In the genomic region with DNA sequence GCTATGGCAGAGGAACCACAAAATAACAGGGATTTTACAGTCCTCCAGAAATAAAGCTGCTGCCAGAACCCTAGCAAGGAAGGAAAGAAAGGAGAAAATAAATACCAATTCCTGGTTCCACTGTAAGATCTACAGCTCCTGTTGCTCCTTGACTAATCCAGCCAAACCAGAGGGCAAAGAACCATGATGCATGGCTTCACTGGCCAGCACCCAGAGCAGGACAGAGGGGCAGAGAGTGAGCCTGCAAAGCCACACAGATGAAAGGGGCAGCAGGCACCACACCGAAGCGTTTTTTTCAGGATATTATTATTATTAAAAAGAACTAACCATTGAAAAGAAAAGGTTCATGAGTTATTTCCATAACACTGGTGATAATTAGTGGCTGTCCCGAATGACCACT, we compare ENCODE assay signal across 28 mouse cellular contexts. TPM values are rescaled to one million over a fixed set of nuclear protein-coding genes. Genes with fewer than 3 reads are reported as not detected.
"Had no signal": no experiment of that assay in that cellular context is flagged by ENCODE, and none has a peak within 500 bp of the region (broad histone marks: within the 10 kb centered on the region; RNA-seq: fewer than 3 reads in every experiment).

No protein-coding gene starts in this region.

- ATAC-seq: forebrain, embryonic 13.5 days; forebrain, embryonic 14.5 days; forebrain, embryonic 15.5 days; forebrain, embryonic 16.5 days; forebrain, postnatal 0 days had no signal

- H3K36me3 ChIP-seq: embryonic facial prominence, embryonic 10.5 days; embryonic facial prominence, embryonic 12.5 days; embryonic facial prominence, embryonic 13.5 days; embryonic facial prominence, embryonic 15.5 days; forebrain, embryonic 10.5 days; forebrain, embryonic 12.5 days; forebrain, embryonic 15.5 days had no signal

- H3K4me3 ChIP-seq: embryonic facial prominence, embryonic 10.5 days; embryonic facial prominence, embryonic 12.5 days; embryonic facial prominence, embryonic 13.5 days; embryonic facial prominence, embryonic 15.5 days; erythroblast, embryonic 14.5 days; forebrain, embryonic 10.5 days; forebrain, embryonic 12.5 days; forebrain, embryonic 13.5 days; forebrain, embryonic 15.5 days; gastrocnemius, adult 2 months had no signal

- H3K9me3 ChIP-seq: embryonic facial prominence, embryonic 10.5 days; embryonic facial prominence, embryonic 12.5 days; embryonic facial prominence, embryonic 13.5 days; embryonic facial prominence, embryonic 15.5 days; forebrain, embryonic 10.5 days; forebrain, embryonic 12.5 days; forebrain, embryonic 13.5 days; forebrain, embryonic 15.5 days had no signal

- H3K9ac ChIP-seq: embryonic facial prominence, embryonic 12.5 days; embryonic facial prominence, embryonic 13.5 days; embryonic facial prominence, embryonic 15.5 days; forebrain, embryonic 12.5 days; forebrain, embryonic 13.5 days; forebrain, embryonic 15.5 days; forebrain, postnatal 0 days had no signal

- H3K27me3 ChIP-seq: embryonic facial prominence, embryonic 12.5 days; embryonic facial prominence, embryonic 13.5 days; embryonic facial prominence, embryonic 15.5 days; forebrain, embryonic 12.5 days; forebrain, embryonic 13.5 days; forebrain, embryonic 15.5 days had no signal

- H3K27ac ChIP-seq: embryonic facial prominence, embryonic 10.5 days; embryonic facial prominence, embryonic 12.5 days; embryonic facial prominence, embryonic 13.5 days; embryonic facial prominence, embryonic 15.5 days; forebrain, embryonic 10.5 days; forebrain, embryonic 12.5 days; forebrain, embryonic 13.5 days; forebrain, embryonic 15.5 days; gastrocnemius, adult 2 months had no signal

- H3K4me2 ChIP-seq: embryonic facial prominence, embryonic 12.5 days; embryonic facial prominence, embryonic 13.5 days; embryonic facial prominence, embryonic 15.5 days; forebrain, embryonic 12.5 days; forebrain, embryonic 13.5 days; forebrain, embryonic 15.5 days had no signal

- H3K4me1 ChIP-seq: embryonic facial prominence, embryonic 10.5 days; embryonic facial prominence, embryonic 12.5 days; embryonic facial prominence, embryonic 13.5 days; embryonic facial prominence, embryonic 15.5 days; forebrain, embryonic 10.5 days; forebrain, embryonic 12.5 days; forebrain, embryonic 13.5 days; forebrain, embryonic 15.5 days had no signal

- DNase-seq: cerebellum, adult 18-20 months; cerebellum, adult 2 months; cerebellum, adult 8-10 months; cerebellum, adult 9-10 months; cerebellum, adult 9-11 months; cerebellum, postnatal 10 days; cerebellum, postnatal 14 days; cerebellum, postnatal 25 days; cerebellum, postnatal 36 days; embryo, embryonic 11 days; forebrain, postnatal 0 days; gastrocnemius, adult 2 months; gastrocnemius, postnatal 10 days; gastrocnemius, postnatal 14 days; gastrocnemius, postnatal 25 days; gastrocnemius, postnatal 36 days; heart, adult 11 months had no signal

RNA-seq across cellular contexts. Expression of a gene that starts 17.2 kb away (rescaled TPM):
- polyA plus RNA-seq: erythroblast, embryonic 14.5 days had no signal
